Mouse (Mus musculus): ENCODE measurements around the gene Sh3d19.

The Sh3d19 gene

GRCm38 (mm10) chr3:85970742-85971598 is at the start of gene Sh3d19:
Gene Sh3d19 (plus strand): TSS chr3:85971109.
- DNase-seq (ENCODE audit: low read depth), result no peak

GRCm38 (mm10) chr3:85922331-85922730 is 48.6 kb upstream of the Sh3d19 start:
- DNase-seq (ENCODE audit: low read depth), result no peak

GRCm38 (mm10) chr3:85923343-85923742 is 47.6 kb upstream of the Sh3d19 start:
- no peak for DNase-seq (ENCODE audit: low read depth)

GRCm38 (mm10) chr3:85923954-85924945 is 46.7 kb upstream of the Sh3d19 start:
- DNase-seq (ENCODE audit: low read depth), result peak; percentile 62

GRCm38 (mm10) chr3:85927296-85927695 is 43.6 kb upstream of the Sh3d19 start:
- DNase-seq (ENCODE audit: low read depth), result no peak

GRCm38 (mm10) chr3:85928140-85928611 is 42.7 kb upstream of the Sh3d19 start:
- no peak for DNase-seq (ENCODE audit: low read depth)

- DNase-seq (ENCODE audit: low read depth), result no peak
These were observed 41.2 kb upstream of the Sh3d19 start for GRCm38 (mm10) chr3:85929711-85930110.

- DNase-seq (ENCODE audit: low read depth), result no peak
These were observed 40.1 kb upstream of the Sh3d19 start for GRCm38 (mm10) chr3:85930671-85931255.

- DNase-seq (ENCODE audit: low read depth), result no peak
These were observed 39.0 kb upstream of the Sh3d19 start for GRCm38 (mm10) chr3:85931859-85932258.

- DNase-seq (ENCODE audit: low read depth), result no peak
These were observed 37.3 kb upstream of the Sh3d19 start for GRCm38 (mm10) chr3:85933586-85933985.

GRCm38 (mm10) chr3:85950914-85951313 is 20.0 kb upstream of the Sh3d19 start:
- no peak for DNase-seq (ENCODE audit: low read depth)

GRCm38 (mm10) chr3:85952696-85953283 is 18.1 kb upstream of the Sh3d19 start:
- no peak for DNase-seq (ENCODE audit: low read depth)

- no peak for DNase-seq (ENCODE audit: low read depth)
These were observed 15.6 kb upstream of the Sh3d19 start for GRCm38 (mm10) chr3:85955269-85955668.

GRCm38 (mm10) chr3:85955704-85956103 is 15.2 kb upstream of the Sh3d19 start:
- DNase-seq (ENCODE audit: low read depth), result no peak

GRCm38 (mm10) chr3:85959669-85960068 is 11.2 kb upstream of the Sh3d19 start:
- DNase-seq (ENCODE audit: low read depth), result no peak

- no peak for DNase-seq (ENCODE audit: low read depth)
These were observed 9.8 kb upstream of the Sh3d19 start for GRCm38 (mm10) chr3:85961134-85961533.

GRCm38 (mm10) chr3:85965479-85965878 is 5.4 kb upstream of the Sh3d19 start:
- DNase-seq (ENCODE audit: low read depth), result no peak

- DNase-seq (ENCODE audit: low read depth), result no peak
These were observed 1.9 kb upstream of the Sh3d19 start for GRCm38 (mm10) chr3:85969040-85969439.

GRCm38 (mm10) chr3:85971599-85971975 is 678 bp downstream of the Sh3d19 start:
- no peak for DNase-seq (ENCODE audit: low read depth)

- DNase-seq (ENCODE audit: low read depth), result no peak
These were observed 2.6 kb downstream of the Sh3d19 start for GRCm38 (mm10) chr3:85973376-85974140.

GRCm38 (mm10) chr3:85974451-85974850 is 3.5 kb downstream of the Sh3d19 start:
- DNase-seq (ENCODE audit: low read depth), result no peak
